Mouse (Mus musculus) neutrophil, adult 59 days (primary cell): ENCODE results near the gene Sfrp4. TPM values are rescaled to one million over a fixed set of nuclear protein-coding genes. Genes with fewer than 3 reads are reported as not detected.

Source experiments
- total RNA-seq, 2 experiments: library from RNA; stranded (reverse); gene quantifications; 1 replicate in 1 of 2; 2 replicates in 1 of 2; pipeline ENCODE4 v1.2.4; 2023

Sfrp4 gene
- total RNA-seq: under 1 TPM; 0.29 to 0.47 TPM

DNA sequence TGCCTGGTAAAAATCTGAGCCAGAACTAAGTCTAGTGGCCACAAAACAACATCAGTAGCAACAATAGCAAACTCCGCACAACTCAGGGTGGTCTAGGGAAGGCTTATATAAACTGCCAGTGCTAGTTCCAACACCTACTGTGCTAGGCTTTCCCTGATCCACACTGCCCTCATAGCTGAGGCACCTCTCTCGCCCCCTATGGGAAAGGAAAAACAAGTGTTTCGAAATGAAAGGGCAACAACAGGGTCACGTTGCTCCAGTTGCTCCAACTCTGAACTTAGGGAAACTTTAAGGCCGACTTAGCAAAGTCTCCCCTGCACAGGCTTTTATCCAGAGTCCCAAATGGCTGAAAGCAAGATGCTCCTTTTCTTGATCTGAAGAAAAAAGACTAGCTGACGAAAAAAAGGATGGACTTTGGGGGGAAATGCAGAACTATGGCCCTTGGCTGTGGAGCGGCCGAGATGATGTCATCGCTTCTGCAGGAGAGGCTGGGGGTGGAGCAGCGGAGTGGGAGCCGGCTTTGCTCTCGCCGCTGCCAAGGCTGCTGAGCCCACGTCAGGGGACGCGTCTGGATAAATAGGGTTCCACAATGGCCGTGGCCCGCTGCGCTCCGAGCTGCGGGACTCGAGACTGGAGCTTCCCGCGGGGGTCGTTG is at the start of gene Sfrp4:
Gene Sfrp4, plus strand, starts transcription at position 532 of the 655 bp plus-strand sequence.

DNA sequence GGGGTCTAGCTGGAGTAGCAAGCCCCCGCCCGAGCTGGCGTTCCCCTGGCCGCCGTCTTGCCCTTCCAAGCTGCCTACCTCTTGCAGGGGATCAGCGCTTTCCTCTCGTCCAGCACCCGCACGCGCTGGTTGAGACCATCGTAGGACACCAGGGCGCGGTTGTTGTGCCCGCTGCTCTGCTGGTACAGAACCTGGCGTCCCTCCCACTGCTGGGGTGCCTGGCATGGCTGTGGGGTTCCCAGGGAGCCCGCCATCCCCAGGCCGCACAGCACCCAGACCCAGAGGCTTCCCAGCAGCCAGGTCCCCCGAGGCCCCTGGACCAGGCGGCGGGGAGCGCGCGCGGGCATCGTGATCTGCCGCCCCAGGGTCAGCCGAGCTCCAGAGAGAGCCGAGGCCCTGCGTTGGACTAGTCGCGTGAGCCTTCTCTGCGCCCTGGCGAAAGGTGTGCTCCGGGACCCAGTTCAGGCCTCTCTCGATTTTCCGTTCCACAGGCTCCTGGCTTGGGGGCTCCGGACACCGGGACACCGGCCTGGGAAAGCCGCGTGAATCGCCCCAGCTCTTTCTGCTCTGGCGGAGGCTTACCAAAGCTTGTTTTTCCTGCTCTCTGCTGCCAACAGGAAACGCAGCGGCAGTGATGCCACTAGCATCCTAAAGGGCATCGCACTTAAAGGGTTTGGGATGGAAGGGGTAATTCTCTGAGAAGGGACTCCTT is 3.5 kb upstream of the Sfrp4 start, which contains the start of gene Epdr1:
Gene Epdr1, minus strand, starts transcription at position 712 of the 712 bp plus-strand sequence.

Other genes starting within 250 kb of the Sfrp4 start
- 10 to 100 TPM; 37.5 to 37.8 TPM for gene Stard3nl, start 227.3 kb upstream of the Sfrp4 start, total RNA-seq
- 1 to 10 TPM; 2.2 to 2.4 TPM for gene Epdr1, start 3.2 kb upstream of the Sfrp4 start, total RNA-seq
- gene Nme8, start 74.7 kb downstream of the Sfrp4 start, total RNA-seq: under 1 TPM in 1 of 2 experiments, not detected in 1; 0.20 TPM
- gene Gpr141, start 201.2 kb downstream of the Sfrp4 start, total RNA-seq: 100 to 1,000 TPM; 127 to 136 TPM